Mouse (Mus musculus) ES-E14 (cell line): ENCODE results near the gene Hmcn2. TPM values are rescaled to one million over a fixed set of nuclear protein-coding genes. Genes with fewer than 3 reads are reported as not detected.
A peak's percentile ranks its signal among the peaks of the same experiment; 100 is the strongest.

ENCODE experiments used
- DNase-seq: peaks from one replicate; pipeline ENCODE4 v3.0.0-alpha.2; 2013; ENCODE audit warnings: low read depth, low spot score
- H3K27ac ChIP-seq: 2 replicates; pipeline ENCODE4 v1.5.1; 2012; ENCODE audit warnings: low read depth, mild to moderate bottlenecking, low read length, moderate library complexity, mixed read lengths; ENCODE audit not compliant: poor library complexity, insufficient read depth, severe bottlenecking
- H3K36me3 ChIP-seq: 2 replicates; pipeline ENCODE4 v1.6.1; 2012; ENCODE audit warnings: mild to moderate bottlenecking, low read length, moderate library complexity, mixed read lengths; ENCODE audit not compliant: control insufficient read depth, poor library complexity, insufficient read depth, severe bottlenecking
- H3K4me1 ChIP-seq, 2 experiments: fragments of 150-350 bp in 1 of 2; sonication (generic) in 1 of 2; 2 replicates each; pipeline ENCODE4 v1.6.1; 2012; ENCODE audit warnings: low read length in 2 of 2, mild to moderate bottlenecking in 1 of 2, mixed read lengths in 1 of 2; ENCODE audit not compliant: control insufficient read depth in 2 of 2, insufficient read depth in 2 of 2, poor library complexity in 1 of 2
- H3K4me3 ChIP-seq, 2 experiments: fragments of 150-350 bp in 1 of 2; sonication (generic) in 1 of 2; 2 replicates each; pipeline ENCODE4 v1.5.1; 2012; ENCODE audit warnings: low read length in 2 of 2, low read depth in 1 of 2, mild to moderate bottlenecking in 1 of 2, mixed read lengths in 1 of 2; ENCODE audit not compliant: insufficient read depth in 1 of 2, poor library complexity in 1 of 2, severe bottlenecking in 1 of 2
- H3K9ac ChIP-seq: 2 replicates; pipeline ENCODE4 v1.6.1; 2012; ENCODE audit warnings: low read depth, mild to moderate bottlenecking, low read length, mixed read lengths; ENCODE audit not compliant: poor library complexity, insufficient read depth, severe bottlenecking
- H3K9me3 ChIP-seq: fragments of 150-350 bp; sonication (generic); 2 replicates; pipeline ENCODE4 v1.6.1; 2012; ENCODE audit warnings: low read depth, mild to moderate bottlenecking, low read length; ENCODE audit not compliant: control insufficient read depth, insufficient read depth
- CHD2 ChIP-seq: IDR thresholded peaks from 2 replicates; pipeline ENCODE4 v1.6.1; 2014; ENCODE audit warnings: mild to moderate bottlenecking, low read depth, low read length, inconsistent platforms
- HCFC1 ChIP-seq: IDR thresholded peaks from 2 replicates; pipeline ENCODE4 v1.6.1; 2012; ENCODE audit warnings: low read length, inconsistent platforms, borderline replicate concordance; ENCODE audit not compliant: insufficient read depth
- MAFK ChIP-seq: IDR thresholded peaks from 2 replicates; pipeline ENCODE4 v1.6.1; 2014; ENCODE audit warnings: mild to moderate bottlenecking, low read depth, low read length, inconsistent platforms; ENCODE audit not compliant: insufficient read depth
- ZC3H11A ChIP-seq: IDR thresholded peaks from 2 replicates; pipeline ENCODE4 v1.6.1; 2012; ENCODE audit warnings: low read depth, mild to moderate bottlenecking, inconsistent platforms, low read length, borderline replicate concordance
- ZNF384 ChIP-seq: IDR thresholded peaks from 2 replicates; pipeline ENCODE4 v1.6.1; 2012; ENCODE audit warnings: low read depth, low read length, inconsistent platforms
- in situ Hi-C, 2 experiments: fragments of 600-800 bp; cut with MboI; formaldehyde crosslinking; loops; one replicate each; pipeline ENCODE4 v1.15.1; 2025; ENCODE audit warnings: low sequenced_read_pairs in 2 of 2, inconsistent platforms in 1 of 2; ENCODE audit not compliant: unreplicated experiment in 2 of 2
- total RNA-seq: library from RNA; depleted of rRNA; stranded (reverse); fragments of 300-350 nt; gene quantifications from 2 replicates; pipeline ENCODE4 v1.2.3, GENCODE M21; 2012

Gene Hmcn2
- total RNA-seq, 1 experiment = 4.9 TPM

DNA sequence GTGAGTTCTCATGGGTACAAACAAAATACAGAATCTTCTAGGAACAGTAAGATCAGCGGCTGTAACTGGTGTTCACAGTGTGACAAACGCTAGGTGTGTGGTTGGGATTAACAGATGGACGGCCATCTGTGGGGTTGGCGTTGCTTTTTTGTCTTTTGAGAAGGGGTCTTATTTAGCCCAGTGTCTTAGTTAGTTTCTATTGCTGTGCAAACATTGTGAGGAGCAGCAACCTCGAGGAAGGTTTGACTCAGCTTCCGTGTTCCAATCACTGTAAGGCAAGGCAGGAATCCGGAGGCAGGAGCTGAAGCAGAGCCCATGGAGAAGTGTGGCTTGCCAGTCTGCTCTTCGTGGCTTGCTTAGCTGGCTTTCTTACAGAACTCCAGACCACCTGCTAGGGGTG is 33.1 kb upstream of the Hmcn2 start:
- H3K36me3 ChIP-seq = no peaks in the 10 kb centered on the region
- no peak overlapping the region for H3K4me3 ChIP-seq
- TF ChIP-seq ZC3H11A (no peak), HCFC1 (no peak), CHD2 (no peak), ZNF384 (no peak), MAFK (no peak)
- no peak for DNase-seq
- in situ Hi-C loops = no loop called here
- H3K9me3 ChIP-seq = no peaks in the 10 kb centered on the region
- no peaks in the 10 kb centered on the region; a peak in 1 of 4 replicates for H3K4me1 ChIP-seq
- no peak overlapping the region for H3K9ac ChIP-seq
- H3K27ac ChIP-seq = no peak overlapping the region

DNA sequence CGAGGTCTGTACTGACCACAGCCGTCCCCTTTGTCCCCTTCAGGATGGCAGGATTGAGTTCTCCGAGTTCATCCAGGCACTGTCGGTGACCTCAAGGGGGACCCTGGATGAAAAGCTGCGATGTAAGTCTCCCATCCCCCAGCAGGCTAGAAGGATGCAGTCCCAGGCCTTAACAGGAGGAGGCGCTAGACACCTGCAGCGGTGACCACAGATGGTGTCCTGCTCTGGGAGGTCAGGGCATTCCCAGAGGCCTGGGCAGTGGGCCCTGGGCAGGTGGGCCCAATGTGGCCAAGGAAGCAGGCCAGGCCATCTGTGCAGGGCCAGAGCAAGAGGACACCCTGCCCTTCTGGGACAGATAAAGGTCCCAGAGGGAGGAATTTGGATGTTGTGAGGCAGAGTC is 31.9 kb upstream of the Hmcn2 start:
- in situ Hi-C loops = no loop called here
- H3K9ac ChIP-seq = no peak overlapping the region
- H3K4me3 ChIP-seq = no peak overlapping the region
- no peaks in the 10 kb centered on the region for H3K36me3 ChIP-seq
- H3K4me1 ChIP-seq = no peaks in the 10 kb centered on the region; a peak in 1 of 4 replicates
- no peaks in the 10 kb centered on the region for H3K9me3 ChIP-seq
- no peak for TF ChIP-seq MAFK
- no peak for TF ChIP-seq ZC3H11A
- no peak for TF ChIP-seq HCFC1
- TF ChIP-seq CHD2 = no peak
- TF ChIP-seq ZNF384 = no peak
- DNase-seq = peak; percentile 46
- H3K27ac ChIP-seq = no peak overlapping the region

GRCm38 (mm10) chr2:31282880-31283279 is 31.3 kb upstream of the Hmcn2 start:
- in situ Hi-C loops = no loop called here
- Histone ChIP-seq H3K27ac (no peak overlapping the region), H3K4me3 (no peak overlapping the region), H3K36me3 (no peaks in the 10 kb centered on the region), H3K9ac (no peak overlapping the region), H3K9me3 (no peaks in the 10 kb centered on the region), H3K4me1 (no peaks in the 10 kb centered on the region; a peak in 1 of 4 replicates)
- no peak for TF ChIP-seq ZNF384
- no peak for TF ChIP-seq MAFK
- no peak for TF ChIP-seq CHD2
- TF ChIP-seq HCFC1 = no peak
- TF ChIP-seq ZC3H11A = no peak
- DNase-seq = no peak

GRCm38 (mm10) chr2:31284531-31284930 is 29.7 kb upstream of the Hmcn2 start:
- in situ Hi-C loops = no loop called here
- no peaks in the 10 kb centered on the region for H3K36me3 ChIP-seq
- no peak overlapping the region for H3K27ac ChIP-seq
- H3K4me1 ChIP-seq = no peaks in the 10 kb centered on the region; a peak in 1 of 4 replicates
- no peaks in the 10 kb centered on the region for H3K9me3 ChIP-seq
- no peak overlapping the region for H3K4me3 ChIP-seq
- no peak overlapping the region for H3K9ac ChIP-seq
- no peak for DNase-seq
- TF ChIP-seq ZC3H11A (no peak), HCFC1 (no peak), CHD2 (no peak), MAFK (no peak), ZNF384 (no peak)

GRCm38 (mm10) chr2:31291421-31291820 is 22.8 kb upstream of the Hmcn2 start:
- DNase-seq = peak; percentile 51
- Histone ChIP-seq H3K9ac (no peak overlapping the region), H3K36me3 (no peaks in the 10 kb centered on the region), H3K4me3 (no peak overlapping the region), H3K9me3 (no peaks in the 10 kb centered on the region), H3K27ac (no peak overlapping the region), H3K4me1 (peaks cover 0 to 13% of the 10 kb centered on the region in 2 experiments; a peak in 2 of 4 replicates)
- in situ Hi-C loops = no loop called here
- no peak for TF ChIP-seq HCFC1
- no peak for TF ChIP-seq CHD2
- TF ChIP-seq ZNF384 = peak; percentile 50; the same call in 1 of the 2 replicates
- TF ChIP-seq MAFK = no peak
- no peak for TF ChIP-seq ZC3H11A
